Mouse (Mus musculus) kidney, embryonic 15.5 days (tissue): ENCODE data around the gene 1700020L24Rik. TPM values are rescaled to one million over a fixed set of nuclear protein-coding genes. Genes with fewer than 3 reads are reported as not detected.

Source experiments
- polyA plus RNA-seq: library from polyadenylated mRNA; unstranded; fragments of >200 nt; fragmentation: Nextera tagmentation; extraction: Ambion mirVana; gene quantifications from 2 replicates; pipeline ENCODE4 v1.2.1, GENCODE M21; 2015

Gene 1700020L24Rik
- polyA plus RNA-seq, 1 experiment from 2014 or later: 0.35 TPM

Other genes with a start within 250 kb of the 1700020L24Rik start
- gene Slfn3, start 246.3 kb upstream of the 1700020L24Rik start, polyA plus RNA-seq: 2.1 and 2.5 TPM in 2 replicates
- 0.30 and 0.66 TPM in 2 replicates for gene Slfn14, start 151.0 kb upstream of the 1700020L24Rik start, polyA plus RNA-seq
- gene Ap2b1, start 138.7 kb upstream of the 1700020L24Rik start, polyA plus RNA-seq: 62.5 and 65.2 TPM in 2 replicates
- gene Pex12, start 135.1 kb upstream of the 1700020L24Rik start, polyA plus RNA-seq: 11.7 and 13.2 TPM in 2 replicates
- gene Rasl10b, start 28.5 kb upstream of the 1700020L24Rik start, polyA plus RNA-seq: 1.0 and 1.6 TPM in 2 replicates
- gene Gas2l2, start 8.2 kb upstream of the 1700020L24Rik start, polyA plus RNA-seq: not detected in 2 replicates
- gene Mmp28, start 25.4 kb downstream of the 1700020L24Rik start, polyA plus RNA-seq: 1.3 and 1.4 TPM in 2 replicates
- gene Taf15, start 35.4 kb downstream of the 1700020L24Rik start, polyA plus RNA-seq: 13.6 and 17.1 TPM in 2 replicates
- gene Heatr9, start 84.5 kb downstream of the 1700020L24Rik start, polyA plus RNA-seq: not detected in 2 replicates
- gene Ccl5, start 92.8 kb downstream of the 1700020L24Rik start, polyA plus RNA-seq: not detected in 2 replicates
- gene Ccl9, start 141.0 kb downstream of the 1700020L24Rik start, polyA plus RNA-seq: 4.7 and 6.1 TPM in 2 replicates
- 3.9 and 8.3 TPM in 2 replicates for gene Ccl6, start 155.4 kb downstream of the 1700020L24Rik start, polyA plus RNA-seq
- gene Rpl9-ps1, start 207.9 kb downstream of the 1700020L24Rik start, polyA plus RNA-seq: not detected in 2 replicates
- 0.37 and 0.91 TPM in 2 replicates for gene Ccl3, start 211.7 kb downstream of the 1700020L24Rik start, polyA plus RNA-seq
- 0.34 and 0.71 TPM in 2 replicates for gene Ccl4, start 224.9 kb downstream of the 1700020L24Rik start, polyA plus RNA-seq